Mouse (Mus musculus): ENCODE measurements around the gene Pla2g4b.

Gene Pla2g4b

DNA sequence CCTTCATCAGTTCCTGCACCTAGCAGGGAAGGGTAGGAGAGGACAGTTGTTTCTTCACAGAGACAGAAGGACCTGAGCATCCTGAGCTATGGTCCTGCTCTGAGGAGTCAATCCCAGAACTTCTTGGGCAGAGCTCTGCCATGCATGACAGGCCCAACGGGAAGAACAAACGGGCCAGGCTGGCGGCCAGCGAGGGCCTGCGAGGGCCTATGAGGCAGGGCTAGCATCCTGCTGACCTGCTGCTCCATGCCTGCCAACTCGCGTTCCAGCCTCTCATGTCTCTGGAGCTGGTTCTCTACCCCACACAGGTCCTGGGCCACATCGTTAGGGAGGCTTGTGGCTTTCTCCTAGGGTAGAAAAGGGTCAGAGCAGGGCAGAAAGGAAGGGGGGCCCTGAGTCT, 29.0 kb downstream of the Pla2g4b start:
- DNase-seq (ENCODE audit: low spot score in 2 of 2): no peak

- no peak for DNase-seq (ENCODE audit: low spot score in 2 of 2)
Observed at GRCm38 (mm10) chr2:120064639-120065038, 31.4 kb downstream of the Pla2g4b start.

- no peak for DNase-seq (ENCODE audit: low spot score in 2 of 2)
Observed at GRCm38 (mm10) chr2:120065243-120065642, 32.0 kb downstream of the Pla2g4b start.

DNA sequence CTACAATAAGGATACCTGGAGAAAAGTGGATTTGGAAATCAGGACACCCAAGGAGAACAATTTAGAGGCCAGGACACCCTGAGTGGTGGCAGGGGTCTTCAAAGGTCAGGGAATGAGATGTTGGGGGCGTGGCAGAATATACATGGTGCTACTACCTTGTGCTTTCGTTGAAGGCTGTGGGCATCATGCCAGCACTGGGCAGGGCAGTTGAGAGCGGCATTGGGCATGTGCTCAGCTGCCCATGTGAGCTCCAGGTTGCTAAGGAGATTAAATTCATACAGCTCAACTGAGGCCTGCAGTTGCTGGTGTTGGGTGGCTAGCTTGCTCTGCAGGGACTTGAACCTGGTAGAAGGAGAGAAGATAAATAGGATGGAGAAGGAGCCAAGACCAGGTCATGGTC, 33.0 kb downstream of the Pla2g4b start:
- no peak for DNase-seq (ENCODE audit: low spot score in 2 of 2)

GRCm38 (mm10) chr2:120068555-120069465, 35.6 kb downstream of the Pla2g4b start:
- DNase-seq (ENCODE audit: low spot score in 2 of 2): peak in 1 of 2 experiments; percentile 43

- DNase-seq (ENCODE audit: low spot score in 2 of 2): no peak
Observed at GRCm38 (mm10) chr2:120069466-120069990, 36.3 kb downstream of the Pla2g4b start.

- no peak for DNase-seq (ENCODE audit: low spot score in 2 of 2)
Observed at GRCm38 (mm10) chr2:120074096-120074495, 40.9 kb downstream of the Pla2g4b start.

DNA sequence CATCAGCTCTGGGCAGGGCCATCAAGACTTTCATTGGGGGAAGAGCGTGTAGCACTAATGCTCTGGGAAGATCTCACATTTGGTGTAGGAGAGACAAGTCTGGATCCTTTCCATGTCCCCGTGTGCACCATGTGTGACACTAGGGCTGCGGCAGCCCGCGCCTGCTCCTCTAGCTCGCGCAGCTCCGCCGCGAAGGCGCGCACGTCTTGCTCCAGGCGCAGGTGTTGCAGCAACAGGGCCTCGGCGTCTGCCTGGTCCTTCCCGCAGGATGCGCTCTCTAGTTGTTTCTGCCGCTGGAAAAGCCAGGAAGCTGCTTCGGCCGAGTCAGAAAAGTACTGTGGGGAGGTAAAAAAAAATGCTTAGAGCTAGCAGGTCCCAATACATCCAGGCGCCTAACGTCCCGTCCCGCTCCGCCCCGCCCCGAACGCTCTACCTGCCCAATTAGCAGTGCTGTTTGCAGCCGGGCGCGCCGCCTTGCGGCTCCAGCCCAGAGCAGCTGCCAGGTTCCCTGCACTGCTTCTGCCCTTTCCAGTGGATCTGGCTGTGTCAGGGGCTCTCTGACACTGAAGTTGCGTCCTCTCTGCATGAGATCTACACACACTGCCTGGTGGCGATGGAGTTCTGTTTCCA, 43.0 kb downstream of the Pla2g4b start:
- DNase-seq (ENCODE audit: low spot score in 2 of 2): peak in 1 of 2 experiments; percentile 36

GRCm38 (mm10) chr2:120082416-120082815, 49.2 kb downstream of the Pla2g4b start:
- no peak for DNase-seq (ENCODE audit: low spot score in 2 of 2)

GRCm38 (mm10) chr2:120084593-120085361, 51.6 kb downstream of the Pla2g4b start:
- peak in 1 of 2 experiments; percentile 45 for DNase-seq (ENCODE audit: low spot score in 2 of 2)

DNA sequence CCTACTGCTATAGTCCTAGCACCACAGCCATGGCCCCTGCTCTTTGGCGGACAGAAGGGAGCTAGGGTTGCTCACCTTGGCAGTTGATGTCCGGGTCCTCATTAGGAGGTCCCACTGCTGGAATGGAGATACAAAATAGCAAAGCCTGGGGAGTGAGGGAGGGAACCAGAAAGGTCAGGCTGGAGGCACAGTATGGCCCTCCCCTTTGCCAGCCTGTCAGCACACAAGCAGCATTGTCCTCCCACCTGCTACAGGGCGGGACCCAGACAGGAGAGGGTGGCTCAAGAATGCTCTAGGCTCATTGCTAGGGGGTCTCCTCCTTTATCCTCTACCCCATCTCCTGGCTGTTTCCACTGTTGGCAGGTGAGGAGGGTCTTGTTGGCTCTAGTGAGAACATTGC, 52.8 kb downstream of the Pla2g4b start:
- no peak for DNase-seq (ENCODE audit: low spot score in 2 of 2)

- no peak for DNase-seq (ENCODE audit: low spot score in 2 of 2)
Observed at GRCm38 (mm10) chr2:120087391-120087790, 54.2 kb downstream of the Pla2g4b start.

DNA sequence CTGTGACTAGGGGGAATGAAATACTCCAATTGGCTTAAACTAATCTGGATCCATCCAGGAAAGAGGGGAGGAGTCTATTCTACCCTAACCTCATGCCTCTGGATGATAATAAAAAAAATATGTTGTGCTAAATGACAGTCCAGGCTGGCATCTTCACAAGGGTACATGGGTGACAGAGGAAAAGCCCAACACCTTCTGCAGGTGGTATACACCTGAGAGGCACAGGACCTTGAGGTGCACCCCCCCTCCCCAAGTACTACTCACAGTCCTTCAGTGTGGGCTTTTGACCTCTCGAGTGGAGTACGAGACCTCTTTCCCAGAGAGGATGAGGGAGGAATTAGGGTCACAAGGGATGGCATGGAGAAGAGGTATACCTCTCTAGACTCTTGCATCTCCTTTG, 54.7 kb downstream of the Pla2g4b start:
- no peak for DNase-seq (ENCODE audit: low spot score in 2 of 2)

DNA sequence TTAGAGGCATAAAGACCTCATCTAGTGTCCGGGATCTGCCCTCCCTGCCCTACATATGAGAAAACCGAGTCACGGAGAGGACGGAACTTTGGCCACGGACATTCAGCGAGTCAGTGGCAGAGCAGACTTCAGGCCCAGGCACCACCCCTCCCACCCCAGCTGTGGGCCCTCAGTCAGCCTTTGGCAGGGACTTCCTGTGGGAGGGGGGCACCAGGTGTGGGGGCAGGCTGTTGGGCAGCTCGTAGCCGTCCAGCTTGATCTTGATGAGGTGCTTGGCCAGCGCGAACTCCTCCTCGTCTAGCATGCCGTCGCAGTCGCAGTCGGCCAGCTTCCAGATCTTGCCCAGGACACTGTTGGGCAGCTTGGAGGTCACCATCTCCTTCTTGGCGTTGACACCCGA, 57.8 kb downstream of the Pla2g4b start:
- DNase-seq (ENCODE audit: low spot score in 2 of 2): no peak
